Mouse (Mus musculus): Measurements from ENCODE around the gene Atp13a2.

Gene Atp13a2

DNA sequence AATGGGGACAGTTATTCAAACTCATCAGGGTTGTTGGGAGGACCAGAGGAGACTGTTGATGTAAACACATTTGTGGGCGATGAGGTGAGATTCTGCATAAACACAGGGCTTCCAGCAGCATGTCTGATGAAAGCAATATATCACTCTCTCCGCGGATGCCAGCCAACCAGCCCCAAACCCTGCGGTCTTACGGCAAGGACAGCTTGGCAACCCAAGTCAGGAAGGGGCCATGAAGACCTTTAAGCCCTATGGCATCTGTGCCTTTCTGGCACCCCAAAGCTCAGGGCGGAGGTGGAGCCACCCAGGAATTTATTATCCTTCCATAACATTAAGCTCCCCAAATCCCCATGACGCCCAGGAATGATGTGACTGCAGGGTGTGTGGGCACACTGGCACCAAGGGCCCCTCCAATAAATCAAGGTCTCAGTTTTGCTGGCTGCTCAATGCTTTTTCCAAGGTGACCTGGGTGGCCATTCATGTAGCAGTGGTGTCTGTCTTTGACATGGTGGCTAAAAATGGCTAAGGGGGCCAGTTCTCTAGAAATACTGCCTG, 27.5 kb upstream of the Atp13a2 start:
- ChIA-PET POLR2A (interaction anchor here in 1 of 4 experiments (0.7 to 0.9 kb wide), 2 partner anchors 119 to 183 kb away, joined by 3 read pairs; partner anchors contain the start of gene Necap2), CTCF (interaction anchor here in 2 of 4 experiments (0.5 to 0.6 kb wide), 2 partner anchors 11 to 285 kb away, joined by 4 read pairs; no protein-coding TSS in a partner anchor)

- CTCF ChIA-PET = interaction anchor here in 1 of 4 experiments (0.6 to 1.0 kb wide), 5 partner anchors 9 to 161 kb away, joined by 3 to 4 read pairs (median 3); no protein-coding TSS in a partner anchor
- POLR2A ChIA-PET = interaction anchor here in 2 of 4 experiments (0.5 to 1.1 kb wide), 5 partner anchors 10 to 183 kb away, joined by 3 to 4 read pairs (median 3); no protein-coding TSS in a partner anchor
These were observed 26.8 kb upstream of the Atp13a2 start for GRCm38 (mm10) chr4:140959715-140960479.

DNA sequence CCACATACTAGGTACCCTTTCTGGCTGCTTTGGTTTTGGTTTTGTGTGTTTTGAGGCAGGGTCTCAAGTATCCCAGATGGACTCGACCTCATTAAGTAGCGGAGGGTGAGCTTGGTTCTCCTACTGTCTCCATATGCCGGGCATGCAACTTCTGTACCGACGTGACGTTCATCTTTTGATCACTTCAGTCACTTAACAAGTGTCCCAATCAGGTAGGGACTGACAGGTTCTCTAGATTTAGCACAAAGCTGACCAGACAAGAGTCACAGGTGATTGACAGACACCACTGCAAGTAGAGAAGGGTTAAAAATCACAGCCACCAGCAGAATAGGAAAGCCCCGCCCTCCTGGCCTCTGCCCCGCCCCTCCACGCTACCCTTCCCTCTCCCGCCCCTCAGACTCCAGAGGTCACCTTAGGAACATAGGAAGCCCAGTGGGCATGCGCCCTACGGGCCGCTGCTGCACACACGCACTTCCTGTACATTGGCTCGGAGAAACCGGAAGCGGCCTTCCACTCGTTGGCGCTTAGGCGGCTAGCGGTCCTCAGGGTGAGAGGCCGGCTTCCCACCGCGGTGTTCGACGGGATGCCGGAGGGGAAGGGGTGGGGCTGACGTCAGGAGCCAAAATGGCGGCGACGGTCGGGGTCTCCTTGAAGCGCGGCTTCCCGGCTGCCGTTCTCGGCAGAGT, 25.7 kb upstream of the Atp13a2 start, which contains the start of gene Sdhb:
TSS of gene Sdhb (plus strand) at position 423 of the 686 bp plus-strand sequence.
- CTCF ChIA-PET = interaction anchor here in 1 of 4 experiments (0.7 to 1.0 kb wide), 4 partner anchors 10 to 160 kb away, joined by 3 to 4 read pairs (median 3); no protein-coding TSS in a partner anchor
- POLR2A ChIA-PET = interaction anchor here in 2 of 4 experiments (0.5 to 1.1 kb wide), 3 partner anchors 9 to 67 kb away, joined by 3 to 4 read pairs (median 4); no protein-coding TSS in a partner anchor

DNA sequence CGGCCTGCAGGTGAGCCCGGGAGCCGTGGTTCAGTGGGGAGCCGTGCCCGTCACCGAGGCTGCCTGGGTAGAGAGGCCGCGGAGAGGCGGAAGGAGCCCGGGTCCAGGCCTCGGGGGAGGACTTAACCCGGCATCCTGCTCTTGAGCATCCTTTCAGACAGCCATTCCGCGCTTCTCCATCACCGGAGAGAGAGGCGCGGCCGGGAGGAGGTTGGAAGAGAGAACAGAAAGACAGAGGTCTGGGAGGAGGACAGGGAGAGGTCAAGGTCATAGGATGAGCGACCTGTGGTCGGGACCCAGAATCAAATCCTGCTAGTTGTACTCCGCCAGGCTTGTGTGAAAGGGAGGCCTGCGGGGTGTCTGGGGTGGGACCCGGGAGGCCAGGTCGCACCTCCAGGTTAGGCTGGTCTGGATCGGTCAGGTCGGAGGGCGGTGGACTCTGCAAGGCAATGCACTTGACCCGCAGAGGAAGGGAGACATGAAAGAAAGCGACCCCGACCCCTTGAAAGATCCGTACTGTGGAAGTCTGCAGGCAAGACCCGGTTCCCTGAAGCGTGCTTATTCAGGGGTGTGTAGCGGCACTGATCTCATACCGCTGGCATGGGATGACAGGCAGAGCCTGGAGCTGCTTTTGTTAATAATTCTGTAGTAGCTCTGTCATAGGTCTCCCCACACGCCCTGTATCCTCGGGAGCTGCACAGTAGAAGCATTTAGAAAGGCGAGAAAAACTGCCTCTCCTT, 25.0 kb upstream of the Atp13a2 start:
- ChIA-PET CTCF (interaction anchor here in 1 of 4 experiments (1.6 kb wide), 1 partner anchor 97 kb away, joined by 4 read pairs; no protein-coding TSS in a partner anchor), POLR2A (interaction anchor here in 1 of 4 experiments (0.9 to 1.7 kb wide), 3 partner anchors 10 to 251 kb away, joined by 4 to 6 read pairs (median 5); no protein-coding TSS in a partner anchor)

DNA sequence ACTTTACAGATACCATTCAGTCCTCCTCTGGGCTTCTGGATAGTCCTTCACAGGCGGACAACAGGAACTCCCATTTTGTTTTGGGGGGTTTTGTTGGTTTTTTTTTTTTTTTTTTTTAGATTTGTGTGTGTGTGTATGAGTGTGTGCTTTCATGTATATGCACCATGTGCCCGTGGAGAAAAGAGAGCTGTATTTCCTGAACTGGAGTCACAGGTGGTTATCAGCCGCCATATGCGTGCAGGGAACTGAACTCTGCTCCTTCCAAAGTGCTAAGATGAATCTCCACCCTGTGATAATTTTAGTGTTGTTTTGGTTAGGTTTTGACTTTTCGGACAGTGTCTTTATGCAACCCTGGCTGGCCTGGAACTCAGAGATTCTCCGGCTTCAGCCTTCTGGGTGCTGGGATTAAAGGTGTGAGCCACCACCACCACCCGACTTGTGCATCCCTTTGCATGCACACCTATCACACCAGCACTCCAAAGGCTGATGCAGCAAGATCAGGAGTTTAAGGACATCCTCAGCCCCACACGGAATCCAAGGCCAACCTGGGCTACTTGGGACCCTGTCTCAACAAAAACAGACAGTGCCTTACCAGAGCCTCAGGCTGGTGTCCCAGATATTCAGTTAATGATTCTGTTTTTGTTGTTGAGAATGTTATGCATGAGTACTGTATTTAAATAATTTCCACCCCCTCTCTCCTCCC, 24.3 kb upstream of the Atp13a2 start:
- CTCF ChIA-PET = interaction anchor here in 1 of 4 experiments (0.7 to 1.6 kb wide), 8 partner anchors 14 to 231 kb away, joined by 3 to 8 read pairs (median 4); no protein-coding TSS in a partner anchor
- POLR2A ChIA-PET = interaction anchor here in 2 of 4 experiments (0.7 to 1.7 kb wide), 4 partner anchors 10 to 251 kb away, joined by 3 to 6 read pairs (median 4); no protein-coding TSS in a partner anchor

DNA sequence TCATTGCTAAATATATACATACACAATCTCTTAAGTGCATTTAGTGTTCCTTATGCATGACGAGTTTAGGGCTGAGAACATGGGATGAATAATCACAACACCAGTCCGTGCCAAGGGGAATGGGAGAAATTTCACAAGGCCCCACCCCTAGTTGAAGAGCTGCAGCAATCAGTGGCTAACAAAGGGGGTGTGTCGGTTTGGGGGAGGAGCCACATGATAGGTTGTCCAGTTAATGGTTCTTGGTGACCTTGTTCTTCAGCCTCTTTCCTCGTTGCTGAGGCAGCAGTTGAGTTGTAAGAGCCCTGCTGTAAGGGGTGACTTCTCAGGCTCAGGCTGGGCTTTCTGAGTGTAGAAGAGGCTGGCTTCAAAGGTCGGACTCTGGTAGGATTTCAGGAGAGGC, 23.7 kb upstream of the Atp13a2 start:
- POLR2A ChIA-PET = interaction anchor here in 2 of 4 experiments (0.6 to 1.7 kb wide), 4 partner anchors 9 to 787 kb away, joined by 3 to 6 read pairs (median 6); no protein-coding TSS in a partner anchor
- CTCF ChIA-PET = interaction anchor here in 2 of 4 experiments (0.6 to 1.6 kb wide), 11 partner anchors 9 to 232 kb away, joined by 3 to 8 read pairs (median 3); no protein-coding TSS in a partner anchor

DNA sequence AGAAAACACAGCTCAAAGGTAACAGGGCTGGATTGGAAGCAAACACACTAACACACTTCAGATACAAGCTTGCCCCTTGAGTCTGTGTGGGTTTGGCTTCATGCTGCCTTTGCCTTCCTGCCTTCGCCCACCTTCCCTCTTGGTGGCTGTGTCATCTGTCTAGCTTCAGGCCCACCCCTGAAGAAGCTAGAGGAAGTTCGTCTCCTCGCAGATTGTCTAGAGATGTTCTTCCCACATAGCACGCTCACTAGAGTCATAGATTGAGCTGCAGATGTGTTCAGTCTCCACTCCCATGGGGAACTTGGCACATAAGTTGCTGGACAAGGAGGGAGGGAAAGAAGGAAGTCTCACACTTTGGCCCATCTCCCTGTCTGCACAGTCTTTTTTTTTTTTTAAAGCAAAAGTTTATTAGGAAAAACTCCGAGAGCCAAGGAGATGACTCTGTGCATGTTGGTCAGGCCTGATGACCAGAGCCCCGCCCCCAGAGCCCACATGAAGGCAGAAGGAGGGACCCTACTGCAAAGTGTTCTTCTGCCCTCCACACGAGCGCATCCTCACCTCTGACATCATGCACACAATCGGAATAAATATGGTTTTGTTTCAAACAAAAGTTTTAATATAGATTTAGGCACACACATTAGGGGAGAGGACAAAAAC, 22.6 kb upstream of the Atp13a2 start:
- ChIA-PET POLR2A (interaction anchor here in 2 of 4 experiments (0.7 to 1.5 kb wide), 4 partner anchors 8 to 482 kb away, joined by 3 to 6 read pairs (median 4); no protein-coding TSS in a partner anchor), CTCF (interaction anchor here (0.6 to 1.5 kb wide), 7 partner anchors 18 to 309 kb away, joined by 3 to 6 read pairs (median 3); no protein-coding TSS in a partner anchor)

DNA sequence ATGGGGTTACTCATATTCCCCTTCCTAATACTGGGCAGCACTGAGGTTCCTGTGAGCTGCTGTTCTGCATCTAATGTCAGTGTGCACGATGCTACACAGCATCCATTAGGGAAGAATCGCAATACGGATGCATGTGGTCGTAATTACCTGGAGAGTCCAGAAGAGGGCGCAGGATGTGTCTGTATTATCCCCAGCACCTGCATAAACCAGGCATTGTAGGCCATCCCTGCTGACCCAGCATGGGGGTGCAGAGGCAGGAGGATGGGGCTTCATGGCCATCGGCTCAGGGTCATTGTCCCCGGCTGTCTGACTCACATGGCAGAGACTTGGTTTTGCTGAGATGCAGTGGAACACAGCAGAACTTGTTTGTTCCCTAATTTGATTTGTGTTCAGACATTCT, 22.1 kb upstream of the Atp13a2 start:
- CTCF ChIA-PET = interaction anchor here in 2 of 4 experiments (0.7 to 1.2 kb wide), 3 partner anchors 17 to 68 kb away, joined by 3 read pairs; no protein-coding TSS in a partner anchor
- POLR2A ChIA-PET = interaction anchor here in 1 of 4 experiments (1.1 kb wide), 1 partner anchor 16 kb away, joined by 3 read pairs; no protein-coding TSS in a partner anchor

- CTCF ChIA-PET = interaction anchor here in 3 of 4 experiments (0.7 to 3.2 kb wide), 13 partner anchors 8 to 224 kb away, joined by 3 to 14 read pairs (median 4); no protein-coding TSS in a partner anchor
- POLR2A ChIA-PET = interaction anchor here in 2 of 4 experiments (0.8 to 5.3 kb wide), 14 partner anchors 9 to 110 kb away, joined by 3 to 32 read pairs (median 4); partner anchors contain the start of genes Atp13a2 (in 2 of the 2) and Necap2 (in 1 of the 2)
These were observed 19.1 kb upstream of the Atp13a2 start for GRCm38 (mm10) chr4:140967386-140968159.

GRCm38 (mm10) chr4:140971691-140972090, 15.0 kb upstream of the Atp13a2 start:
- POLR2A ChIA-PET = interaction anchor here in 2 of 4 experiments (0.6 to 5.3 kb wide), 21 partner anchors 9 to 267 kb away, joined by 3 to 32 read pairs (median 3); partner anchors contain the start of genes Atp13a2 (in 1 of the 2) and Necap2 (in 1 of the 2)
- CTCF ChIA-PET = interaction anchor here in 3 of 4 experiments (0.5 to 2.1 kb wide), 10 partner anchors 8 to 227 kb away, joined by 3 to 8 read pairs (median 3); partner anchors contain the start of gene Atp13a2 (in 1 of the 3)

- ChIA-PET POLR2A (interaction anchor here in 1 of 4 experiments (0.9 to 1.6 kb wide), 5 partner anchors 9 to 242 kb away, joined by 3 to 4 read pairs (median 3); no protein-coding TSS in a partner anchor), CTCF (no interaction called here)
These were observed 12.3 kb upstream of the Atp13a2 start for GRCm38 (mm10) chr4:140974408-140974807.

- CTCF ChIA-PET = no interaction called here
- POLR2A ChIA-PET = interaction anchor here in 2 of 4 experiments (0.9 to 2.3 kb wide), 5 partner anchors 12 to 92 kb away, joined by 3 to 7 read pairs (median 3); no protein-coding TSS in a partner anchor
These were observed 11.3 kb upstream of the Atp13a2 start for GRCm38 (mm10) chr4:140975356-140975755.

GRCm38 (mm10) chr4:140977278-140977677, 9.4 kb upstream of the Atp13a2 start:
- ChIA-PET POLR2A (interaction anchor here in 2 of 4 experiments (0.7 to 2.3 kb wide), 13 partner anchors 9 to 123 kb away, joined by 3 to 7 read pairs (median 4); partner anchors contain the start of gene Atp13a2 (in 1 of the 2)), CTCF (interaction anchor here in 1 of 4 experiments (0.6 to 1.4 kb wide), 3 partner anchors 11 to 159 kb away, joined by 3 read pairs; no protein-coding TSS in a partner anchor)

- POLR2A ChIA-PET = interaction anchor here in 3 of 4 experiments (0.7 to 1.7 kb wide), 7 partner anchors 9 to 51 kb away, joined by 3 to 5 read pairs (median 4); no protein-coding TSS in a partner anchor
These were observed 8.6 kb upstream of the Atp13a2 start for GRCm38 (mm10) chr4:140977886-140978692.

More at GRCm38 (mm10) chr4:140977886-140978692, 8.6 kb upstream of the Atp13a2 start:
- CTCF ChIA-PET = interaction anchor here in 1 of 4 experiments (1.4 kb wide), 1 partner anchor 12 kb away, joined by 3 read pairs; no protein-coding TSS in a partner anchor

All from embryonic stem cell, embryonic (primary cell).